Mouse (Mus musculus): Measurements from ENCODE around the gene Dut.

The Dut gene

DNA sequence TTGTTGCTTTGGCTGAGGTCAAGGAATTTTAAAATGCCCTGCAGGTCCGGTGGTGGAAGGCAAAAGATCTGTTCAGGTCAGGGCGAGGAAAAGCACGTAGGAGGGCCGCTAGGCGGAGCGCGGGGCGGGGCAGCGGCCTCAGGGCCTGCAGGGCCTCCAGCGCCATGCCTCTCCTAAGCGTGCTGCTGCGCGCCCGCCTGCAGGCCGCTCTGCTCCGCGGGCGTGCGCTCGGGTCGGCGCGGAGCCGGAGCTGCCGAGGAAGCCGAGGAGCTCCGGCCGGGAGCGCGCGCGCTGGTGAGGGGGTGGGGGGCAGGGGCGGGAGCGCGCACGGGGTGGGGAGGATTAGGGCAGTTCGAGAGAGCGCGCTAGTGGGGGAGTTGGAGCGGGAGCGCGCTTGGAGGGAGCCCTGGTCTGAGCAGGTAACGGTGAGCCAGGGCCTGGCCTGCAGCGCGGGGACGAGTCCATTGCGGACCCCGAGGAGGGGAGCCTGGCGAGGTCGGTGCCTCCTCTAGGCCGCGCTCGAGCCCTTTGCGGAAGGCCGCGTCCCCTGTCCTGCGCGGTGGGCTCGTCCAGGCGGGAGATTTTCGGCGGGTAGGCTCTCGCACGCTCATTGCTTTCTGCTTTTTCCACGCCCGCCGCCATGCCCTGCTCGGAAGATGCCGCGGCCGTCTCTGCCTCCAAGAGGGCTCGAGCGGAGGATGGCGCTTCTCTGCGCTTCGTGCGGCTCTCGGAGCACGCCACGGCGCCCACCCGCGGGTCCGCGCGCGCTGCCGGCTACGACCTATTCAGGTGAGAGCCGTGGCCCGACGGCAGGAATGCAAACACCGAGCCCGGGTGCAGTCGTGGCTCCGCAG, at the start of gene Dut:
TSS of gene Dut (plus strand) at position 83 of the 854 bp plus-strand sequence.
- DNase-seq (ENCODE audit: inconsistent ontology term) = peak; percentile 98

DNA sequence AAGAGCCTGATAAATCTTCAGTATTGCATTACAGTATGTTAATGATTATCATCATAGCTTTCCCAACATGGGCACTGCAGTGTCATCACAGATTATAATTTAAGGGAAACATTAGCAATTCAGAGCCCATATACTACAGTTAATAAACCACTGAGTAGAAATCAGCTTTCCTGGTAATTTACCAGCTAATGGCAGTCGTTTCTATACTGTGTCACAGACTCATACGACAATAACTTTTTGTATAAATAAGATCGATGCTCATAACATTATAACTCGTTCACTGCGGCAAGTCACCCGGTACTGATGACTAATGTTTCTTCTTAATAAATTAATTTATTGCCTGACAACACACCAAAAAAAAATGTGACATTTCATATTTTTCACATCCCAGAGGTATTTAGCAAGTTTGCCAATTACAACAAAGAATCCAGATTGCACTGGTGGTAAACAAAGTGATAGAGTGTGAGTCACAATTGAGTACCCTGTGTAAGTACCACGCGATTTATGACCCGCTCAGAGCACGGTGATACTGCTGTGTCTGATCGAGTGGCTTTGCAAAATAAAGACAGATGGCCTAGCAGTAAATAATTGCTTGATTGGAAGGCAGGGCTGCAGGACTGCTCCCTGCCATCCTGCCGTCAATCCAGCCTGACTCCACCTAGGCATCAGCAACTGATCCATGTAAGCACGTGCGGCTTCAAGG, 37.9 kb upstream of the Dut start:
- peak; percentile 34 for DNase-seq (ENCODE audit: inconsistent ontology term)

DNA sequence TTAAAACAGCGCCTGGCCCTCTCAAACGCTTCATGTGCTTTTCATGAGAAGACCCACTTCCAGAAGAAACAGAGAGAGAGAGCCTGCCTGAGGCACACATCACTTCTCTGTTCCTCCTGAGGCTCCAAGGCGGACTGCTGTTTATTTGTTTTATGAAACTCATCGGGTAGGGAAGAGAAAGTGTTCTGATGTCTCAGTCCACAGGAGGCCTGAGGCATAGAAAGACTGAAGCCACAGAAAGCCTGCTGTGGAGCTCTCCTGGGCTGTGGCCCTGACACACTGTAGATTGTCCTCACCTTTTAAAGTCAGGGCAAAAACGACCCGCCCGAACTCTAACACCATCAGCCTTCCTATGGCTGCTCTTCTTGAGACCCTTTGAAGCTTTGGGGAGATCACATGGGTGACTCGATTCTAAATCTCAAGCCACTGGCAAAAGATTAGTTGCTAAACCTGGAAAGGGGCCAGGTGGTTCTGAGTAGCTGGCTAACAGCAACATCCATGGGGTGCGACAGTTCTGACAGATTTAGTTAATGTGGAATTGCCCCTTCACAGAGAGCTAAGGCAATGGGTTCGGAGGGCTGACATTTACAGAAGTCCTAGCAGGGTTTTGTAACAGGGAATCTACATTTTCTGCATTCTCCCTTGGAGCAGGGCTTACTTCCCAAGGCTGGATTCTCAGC, 35.0 kb upstream of the Dut start:
- DNase-seq (ENCODE audit: inconsistent ontology term) = no peak

DNA sequence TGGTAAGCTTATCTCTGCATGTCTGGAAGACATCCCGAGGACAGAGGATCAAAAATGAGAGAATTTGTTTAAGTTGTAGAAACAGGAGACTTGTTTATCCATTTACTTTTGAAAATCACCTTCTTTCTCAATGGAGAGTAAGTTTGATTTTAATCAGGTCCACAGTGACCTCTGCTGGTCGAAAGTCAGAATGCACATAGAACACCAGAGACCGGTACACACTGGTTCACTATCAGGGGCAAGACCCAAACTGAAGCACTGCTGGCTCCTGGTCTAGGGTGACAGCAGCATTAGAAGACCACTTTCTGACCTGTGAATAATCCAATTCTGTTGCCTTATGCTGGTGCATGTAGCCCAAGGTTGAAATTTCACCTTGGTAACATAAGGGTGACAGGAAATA, 32.4 kb upstream of the Dut start:
- peak; percentile 18 for DNase-seq (ENCODE audit: inconsistent ontology term)

DNA sequence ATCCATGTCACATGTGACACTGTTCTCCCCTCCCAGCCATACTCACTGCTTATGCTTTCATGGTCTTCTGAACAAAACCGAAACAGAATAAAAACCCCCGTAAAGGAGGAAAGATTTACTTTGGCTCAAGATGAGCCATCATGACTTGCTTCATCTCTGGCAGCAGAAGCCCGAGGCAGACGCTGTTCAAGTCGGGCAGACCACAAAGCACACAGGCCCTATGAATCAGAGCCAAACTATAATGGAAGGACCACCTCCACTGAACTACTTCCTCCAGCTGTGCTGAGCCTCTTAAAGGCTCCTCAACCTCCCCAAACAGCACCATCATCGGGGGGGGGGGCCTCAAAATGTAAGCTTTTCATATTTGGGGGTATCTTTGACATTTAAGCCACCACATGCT, 29.7 kb upstream of the Dut start:
- DNase-seq (ENCODE audit: inconsistent ontology term) = no peak

DNA sequence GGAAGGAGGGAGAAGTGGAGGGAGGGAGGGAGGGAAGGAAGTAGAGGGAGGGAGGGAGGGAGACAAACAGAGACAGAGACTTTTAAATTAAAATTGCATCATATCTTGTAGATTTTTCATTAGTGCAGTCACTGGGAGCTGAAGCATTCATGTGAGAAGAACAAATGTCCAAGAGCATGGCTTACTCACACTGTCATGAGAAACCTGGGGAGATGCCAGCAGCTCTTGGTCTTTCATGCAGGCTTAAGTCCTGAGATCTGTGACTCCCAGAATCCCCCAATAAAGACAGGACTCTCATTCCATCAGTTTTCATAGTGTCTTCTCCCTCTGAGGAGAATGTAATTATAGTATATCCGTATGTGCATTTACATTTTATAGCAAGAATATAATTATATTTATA, 28.4 kb upstream of the Dut start:
- DNase-seq (ENCODE audit: inconsistent ontology term) = peak; percentile 42

DNA sequence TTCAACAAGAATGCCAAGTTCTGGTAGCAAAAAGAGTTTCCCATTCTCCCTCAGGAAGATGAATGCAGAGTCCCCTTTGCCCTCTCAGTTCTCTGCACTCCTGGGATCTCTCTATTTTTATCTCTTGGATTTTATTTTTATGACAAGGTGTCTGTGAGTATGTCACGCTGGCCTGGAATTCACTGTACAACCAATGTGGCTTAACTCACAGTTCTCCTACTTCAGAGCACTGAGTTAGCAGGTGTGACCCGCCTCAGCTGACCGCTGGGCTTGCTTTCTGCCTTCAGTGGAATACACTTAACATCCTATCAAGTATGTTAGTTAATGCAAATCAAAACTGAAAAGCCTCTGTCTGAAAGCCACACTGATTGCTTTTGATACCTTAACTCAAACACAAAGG, 27.7 kb upstream of the Dut start:
- no peak for DNase-seq (ENCODE audit: inconsistent ontology term)

DNA sequence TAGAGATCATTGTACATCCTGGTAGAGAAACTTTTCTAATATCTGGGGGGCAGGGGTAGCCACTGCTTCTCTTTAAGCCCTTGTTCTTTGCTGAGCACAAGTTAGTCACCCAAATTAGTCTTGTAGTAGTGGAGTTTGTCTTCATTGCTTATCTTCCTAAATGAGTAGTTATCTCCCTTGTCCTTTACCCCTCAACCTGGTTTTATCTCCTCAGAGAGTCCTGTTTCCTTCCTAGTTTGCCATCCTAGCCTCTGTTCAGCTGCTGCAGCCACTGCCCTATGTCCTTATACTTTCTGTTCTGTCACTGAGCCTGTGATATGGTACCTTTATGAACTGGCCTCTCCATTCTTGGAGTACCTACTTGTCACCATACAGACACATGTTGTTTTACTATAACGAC, 25.3 kb upstream of the Dut start:
- no peak for DNase-seq (ENCODE audit: inconsistent ontology term)

DNA sequence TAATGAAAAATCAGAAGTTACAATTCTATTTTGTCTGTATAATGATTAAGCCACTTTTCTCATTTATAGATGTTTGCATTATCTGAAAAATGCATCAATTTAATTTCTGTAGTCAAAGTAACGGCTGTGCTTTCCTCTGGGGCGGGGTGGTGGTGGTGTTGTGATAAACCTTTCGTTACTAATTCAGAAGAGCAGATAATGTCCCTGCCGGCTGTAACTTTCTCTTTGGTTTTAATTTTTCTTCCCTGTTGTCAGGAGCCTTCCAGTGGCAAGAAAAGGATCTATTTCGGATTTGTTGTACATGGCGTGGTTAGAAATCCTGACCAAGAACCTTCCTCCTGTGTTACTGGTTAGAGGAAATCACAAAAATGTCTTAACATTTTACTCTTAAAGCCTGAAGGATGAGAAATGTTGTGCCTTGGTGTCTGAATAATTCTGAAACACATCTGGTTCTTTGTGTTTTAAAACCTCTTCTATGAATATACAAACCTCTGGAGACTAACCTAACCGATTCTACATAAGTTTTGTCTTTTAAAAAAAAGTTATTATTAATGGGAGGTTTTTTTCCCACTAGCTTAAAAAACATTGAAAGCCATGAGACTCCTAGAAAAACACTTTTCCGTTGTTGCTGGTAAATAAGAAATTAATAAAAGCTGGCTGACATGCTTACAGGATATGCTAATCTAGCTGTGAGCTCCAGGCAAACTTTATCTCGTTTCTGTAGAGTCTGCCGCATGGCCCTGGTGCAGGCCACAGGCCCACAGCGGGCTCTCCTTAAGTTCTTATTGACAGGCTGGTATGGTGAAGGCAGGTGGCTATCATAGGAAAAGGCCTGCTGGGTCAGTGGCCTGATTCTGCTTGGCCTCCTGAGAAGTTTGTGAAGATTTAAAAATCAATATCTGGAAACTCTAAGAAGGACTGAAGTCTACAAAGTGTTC, 18.2 kb upstream of the Dut start:
- no peak for DNase-seq (ENCODE audit: inconsistent ontology term)

DNA sequence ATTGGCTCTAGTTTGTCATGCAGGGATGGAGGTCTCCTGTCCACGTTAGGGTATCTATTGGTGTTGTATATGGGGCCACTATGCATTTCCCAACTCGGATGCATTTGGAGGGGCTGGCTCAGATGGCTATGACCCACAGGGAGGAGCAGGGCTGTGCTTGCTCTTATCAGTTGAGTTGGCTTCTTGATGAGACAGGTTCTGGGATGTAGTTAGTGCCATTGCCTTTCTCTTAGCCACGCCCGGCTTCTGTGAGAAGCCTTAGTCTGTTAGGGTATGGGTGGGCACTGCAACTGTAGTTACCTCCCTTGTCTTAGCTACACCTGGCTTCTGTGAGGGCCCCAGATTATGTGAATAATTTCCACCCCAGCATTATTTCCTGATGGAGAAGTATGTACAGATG, 14.8 kb upstream of the Dut start:
- DNase-seq (ENCODE audit: inconsistent ontology term) = no peak

DNA sequence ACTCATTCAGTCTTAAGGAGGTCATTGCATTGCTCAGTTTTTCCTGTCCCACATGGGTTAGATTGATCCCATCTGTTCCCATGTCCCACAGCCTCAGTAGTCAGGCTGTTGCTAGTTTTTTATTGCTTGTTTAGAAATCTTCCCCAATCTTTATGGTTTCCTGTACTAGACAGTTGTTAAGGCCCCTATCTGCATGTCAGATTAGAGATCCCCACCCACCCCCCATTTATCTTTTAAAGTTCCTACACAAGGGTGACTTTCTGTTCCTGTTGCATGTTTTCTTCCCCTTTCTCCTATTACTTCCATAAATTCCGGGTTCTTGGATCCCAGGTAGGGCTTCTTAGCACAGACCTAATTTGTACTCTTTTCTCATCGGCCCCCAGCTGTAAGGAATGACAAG, 13.5 kb upstream of the Dut start:
- no peak for DNase-seq (ENCODE audit: inconsistent ontology term)

DNA sequence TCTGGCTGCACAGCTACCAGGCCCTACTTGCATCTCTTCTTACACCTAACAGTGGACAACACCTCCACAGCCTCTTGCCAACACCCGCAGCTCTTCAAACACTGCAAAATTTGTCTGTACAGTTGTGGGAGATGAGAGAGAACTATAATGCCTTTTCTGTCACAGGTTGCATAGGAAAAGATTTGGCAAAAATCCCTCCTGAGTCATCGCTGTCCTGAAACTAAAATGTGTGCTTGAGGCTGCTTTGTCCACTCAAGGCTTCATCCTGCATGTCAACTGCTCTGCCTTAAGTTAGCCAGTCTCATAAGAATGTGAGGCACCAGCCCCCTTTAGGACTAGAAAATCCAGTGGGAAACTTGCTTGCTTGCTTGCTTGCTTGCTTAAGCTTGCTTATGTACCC, 12.9 kb upstream of the Dut start:
- no peak for DNase-seq (ENCODE audit: inconsistent ontology term)

DNA sequence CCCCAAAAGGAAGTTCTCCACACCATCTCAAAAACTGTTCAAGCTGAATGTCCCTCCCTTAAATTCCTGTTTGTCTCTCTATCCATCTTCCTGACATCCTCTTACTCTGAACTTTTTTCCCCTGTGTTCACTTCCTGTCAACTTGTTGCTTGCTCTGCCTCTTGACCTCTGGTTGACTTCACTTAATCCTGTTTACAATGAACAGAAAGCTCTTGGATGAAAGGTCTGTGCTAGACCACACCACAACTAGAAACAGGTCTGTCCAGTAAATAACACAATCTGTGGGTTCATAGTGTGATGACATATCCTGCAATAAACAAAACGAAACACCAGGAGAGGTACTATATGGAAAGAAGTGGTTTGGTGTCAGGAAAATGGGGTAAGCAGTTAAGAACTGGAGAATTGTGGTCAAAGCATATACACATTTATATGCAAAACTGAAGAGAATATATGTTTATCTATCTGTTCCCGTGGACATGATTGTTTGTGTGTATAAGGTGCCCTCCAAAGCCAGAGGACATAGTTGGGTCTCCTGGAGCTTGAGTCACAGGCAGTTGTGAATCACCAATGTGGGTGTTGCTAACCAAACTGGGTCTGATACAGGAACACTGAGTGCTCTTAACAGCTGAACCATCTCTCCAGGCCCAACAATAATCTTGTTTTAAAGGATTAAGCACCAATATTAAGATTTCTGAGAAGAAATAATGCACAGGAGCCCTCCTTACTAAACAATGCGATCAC, 1.3 kb upstream of the Dut start:
- no peak for DNase-seq (ENCODE audit: inconsistent ontology term)

DNA sequence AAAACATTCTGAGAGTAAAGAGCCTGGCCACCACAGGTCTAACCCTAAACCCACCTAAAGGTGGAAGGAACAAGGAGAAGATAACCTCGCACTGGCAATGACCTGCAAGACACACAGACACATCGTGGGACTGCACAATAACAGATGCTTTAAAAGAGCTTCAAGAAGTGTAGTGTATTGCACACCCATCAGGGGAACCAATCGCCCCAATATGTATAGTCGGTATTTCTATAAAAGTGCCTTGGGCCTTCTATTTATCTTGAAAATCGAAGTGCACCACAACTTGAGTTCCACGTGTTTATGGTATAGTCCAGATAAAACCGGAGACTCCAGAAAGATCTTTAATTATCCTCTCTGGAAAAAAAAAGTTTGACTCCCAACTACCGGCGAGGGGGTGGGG, 321 bp upstream of the Dut start:
- DNase-seq (ENCODE audit: inconsistent ontology term) = peak; percentile 16

DNA sequence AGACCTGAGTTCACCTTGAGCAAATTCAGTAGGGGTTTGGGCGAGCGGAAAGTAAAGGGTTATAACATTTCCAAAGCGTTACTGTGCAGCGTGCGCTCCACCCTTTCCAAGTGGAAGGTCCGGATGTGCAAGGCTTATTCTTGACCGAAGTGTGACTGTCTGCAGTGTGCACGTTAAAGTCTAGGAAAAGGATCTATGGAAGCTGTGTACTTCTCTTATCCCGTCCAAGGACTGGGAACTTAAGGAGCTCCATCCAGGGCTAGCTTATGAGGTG, 909 bp downstream of the Dut start:
- no peak for DNase-seq (ENCODE audit: inconsistent ontology term)

DNA sequence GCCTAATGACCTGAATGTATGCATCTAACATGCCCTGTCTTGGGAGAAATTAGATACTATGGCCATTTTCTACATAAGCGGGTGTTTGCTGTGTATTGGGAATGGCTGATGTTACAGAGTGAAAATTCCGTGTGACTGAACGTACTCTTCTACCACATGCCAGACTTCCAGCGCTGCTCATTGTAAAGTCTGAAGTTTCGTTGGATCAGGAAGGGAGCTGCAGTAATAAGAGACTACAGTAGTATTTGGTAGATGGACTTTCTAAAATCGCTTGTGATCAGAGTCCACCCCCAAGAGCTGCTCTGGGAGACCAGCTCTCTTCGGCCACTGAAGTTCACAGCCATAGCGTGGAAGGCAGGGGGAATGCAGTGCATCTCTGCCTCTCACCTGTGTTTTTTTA, 1.3 kb downstream of the Dut start:
- no peak for DNase-seq (ENCODE audit: inconsistent ontology term)

DNA sequence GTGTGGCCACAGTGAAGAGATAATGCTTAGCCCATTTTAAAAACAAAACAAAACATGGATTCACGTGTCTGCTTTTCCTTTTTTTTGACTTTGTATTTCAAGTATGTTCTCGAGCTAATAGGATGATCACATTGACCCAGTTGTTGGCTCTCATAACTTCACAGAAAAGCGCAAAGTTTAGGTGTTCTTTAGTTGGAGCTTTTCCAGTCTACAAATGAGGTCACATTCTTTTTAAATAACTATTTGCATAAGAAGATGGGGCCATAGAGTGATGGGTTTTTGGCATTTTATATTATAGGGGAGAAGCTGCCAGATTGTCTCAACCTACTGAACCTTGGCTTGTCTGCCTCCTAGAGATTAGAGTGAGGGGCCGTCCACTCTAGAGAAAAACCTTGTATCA, 2.3 kb downstream of the Dut start:
- DNase-seq (ENCODE audit: inconsistent ontology term) = no peak

DNA sequence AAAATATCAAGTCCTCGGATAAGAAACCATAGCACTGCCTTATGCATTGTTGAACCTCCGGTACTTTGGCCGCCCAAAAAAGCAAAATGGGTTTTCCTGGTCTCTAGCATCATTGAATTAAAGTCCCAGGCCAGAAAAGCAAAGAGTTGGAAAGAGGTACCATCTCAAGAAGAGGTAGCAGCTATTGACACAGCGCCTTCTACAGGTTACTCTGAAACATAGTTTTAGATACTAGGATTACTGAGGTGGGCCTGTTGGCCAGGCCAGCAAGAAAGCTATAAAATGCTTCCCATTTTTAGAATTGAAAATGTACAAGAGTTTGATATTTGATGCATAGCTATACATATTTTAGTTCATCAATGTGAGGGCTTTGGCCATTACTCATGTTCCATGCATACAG, 2.9 kb downstream of the Dut start:
- DNase-seq (ENCODE audit: inconsistent ontology term) = no peak

DNA sequence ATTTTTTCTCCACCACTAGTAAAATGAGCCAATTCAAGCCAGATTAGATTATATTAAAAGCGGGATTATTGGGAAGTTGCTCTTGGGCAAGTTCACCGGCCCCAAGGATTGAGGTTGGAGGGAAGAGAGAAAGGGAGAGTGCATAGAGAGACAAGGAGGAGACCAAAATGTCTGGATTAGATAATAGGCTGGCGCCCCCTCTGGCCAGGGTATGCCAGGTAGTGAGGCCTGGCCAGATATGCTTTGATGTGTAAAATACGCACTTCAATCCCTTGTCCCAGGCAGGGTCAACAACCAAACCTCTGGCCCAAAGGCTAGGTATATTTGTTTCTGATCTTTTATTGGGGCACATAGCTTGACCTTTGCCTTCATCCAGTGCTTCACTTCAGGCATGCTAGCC, 4.8 kb downstream of the Dut start:
- DNase-seq (ENCODE audit: inconsistent ontology term) = no peak

DNA sequence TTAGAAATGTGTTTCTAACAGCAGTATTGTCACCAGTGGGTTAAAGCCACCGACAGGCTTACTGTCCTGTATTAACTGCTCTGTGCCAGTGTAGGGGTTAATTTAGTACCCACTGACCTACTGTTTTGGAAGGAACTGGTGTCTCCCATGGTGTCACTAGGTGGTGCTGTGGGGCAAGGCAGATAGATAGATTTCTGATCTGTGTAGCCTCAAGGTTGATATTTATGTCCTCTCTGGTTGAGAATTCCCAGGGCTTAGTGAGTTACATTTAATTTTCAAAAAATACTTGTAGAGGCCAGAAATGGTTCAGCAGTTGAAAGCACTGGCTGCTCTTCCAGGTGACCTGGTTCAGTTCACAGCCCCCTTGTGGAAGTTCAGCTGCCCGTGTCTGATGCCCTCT, 5.3 kb downstream of the Dut start:
- DNase-seq (ENCODE audit: inconsistent ontology term) = peak; percentile 38

DNA sequence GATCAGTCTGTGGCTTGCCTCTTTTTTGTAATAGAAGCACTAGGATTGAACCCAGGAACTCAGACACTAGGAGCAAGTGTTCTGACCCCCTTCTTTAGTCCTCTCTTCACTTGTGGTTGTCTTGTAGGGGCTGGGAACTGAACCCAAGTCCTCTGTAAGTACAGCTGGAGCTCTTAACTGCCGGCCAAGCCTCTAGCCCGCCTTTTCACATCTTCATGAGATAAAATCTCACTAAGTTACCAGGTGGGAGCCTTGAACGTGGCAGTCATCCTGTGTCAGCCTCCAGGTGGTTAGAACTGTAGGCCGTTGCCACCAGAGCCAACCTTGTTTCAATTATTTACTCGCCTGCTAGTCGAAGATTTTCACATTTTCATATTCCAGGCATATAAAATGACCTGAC, 6.7 kb downstream of the Dut start:
- no peak for DNase-seq (ENCODE audit: inconsistent ontology term)
